Mouse (Mus musculus): Measurements from ENCODE around the gene Slc35g3. TPM values are rescaled to one million over a fixed set of nuclear protein-coding genes. Genes with fewer than 3 reads are reported as not detected.
A peak's percentile ranks its signal among the peaks of the same experiment; 100 is the strongest.

Slc35g3 gene
- polyA plus RNA-seq, 1 experiment from 2014 or later: not detected

DNA sequence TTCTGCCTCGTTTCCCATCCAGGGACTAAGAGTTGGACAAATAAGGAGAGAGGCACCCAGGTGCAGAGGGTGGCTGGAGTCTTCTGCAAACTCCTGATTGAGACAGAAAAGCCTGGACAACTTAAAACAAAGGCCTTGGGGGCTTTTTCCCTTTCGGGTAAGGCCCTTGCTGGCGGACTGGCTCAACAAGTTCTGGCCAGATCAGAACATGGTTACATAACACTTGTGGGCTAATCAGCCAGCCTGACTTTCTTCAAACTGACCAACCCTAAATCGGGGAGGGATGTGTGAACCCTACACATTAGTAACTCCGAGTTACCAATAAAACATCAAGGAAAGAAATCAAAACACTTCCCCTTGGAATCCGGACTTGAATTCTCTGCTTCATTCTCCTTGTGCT is 40.9 kb downstream of the Slc35g3 start:
- Histone ChIP-seq H3K4me1 (replicated peaks; ENCODE audit: control insufficient read depth, insufficient read depth, low read length) (peaks cover 3% of the 10 kb centered on the region), H3K9ac (ENCODE audit: low read length) (no peak overlapping the region), H3K4me3 (ENCODE audit: low read depth, low read length) (no peak overlapping the region), H3K27me3 (replicated peaks; ENCODE audit: control insufficient read depth, insufficient read depth, low read length) (no peaks in the 10 kb centered on the region), H3K27ac (ENCODE audit: low read depth) (no peak overlapping the region), H3K4me2 (ENCODE audit: low read length) (no peak overlapping the region), H3K9me3 (ENCODE audit: control insufficient read depth, low read length) (no peaks in the 10 kb centered on the region), H3K36me3 (ENCODE audit: control insufficient read depth, insufficient read depth, low read length) (no peaks in the 10 kb centered on the region)
- DNase-seq (ENCODE audit: low spot score) (no peak), ATAC-seq (replicated peaks; ENCODE audit: low FRiP score, low TSS enrichment, low read depth) (no peak)
- WGBS: 60% methylated on average over 6 of the region's 6 CpGs

DNA sequence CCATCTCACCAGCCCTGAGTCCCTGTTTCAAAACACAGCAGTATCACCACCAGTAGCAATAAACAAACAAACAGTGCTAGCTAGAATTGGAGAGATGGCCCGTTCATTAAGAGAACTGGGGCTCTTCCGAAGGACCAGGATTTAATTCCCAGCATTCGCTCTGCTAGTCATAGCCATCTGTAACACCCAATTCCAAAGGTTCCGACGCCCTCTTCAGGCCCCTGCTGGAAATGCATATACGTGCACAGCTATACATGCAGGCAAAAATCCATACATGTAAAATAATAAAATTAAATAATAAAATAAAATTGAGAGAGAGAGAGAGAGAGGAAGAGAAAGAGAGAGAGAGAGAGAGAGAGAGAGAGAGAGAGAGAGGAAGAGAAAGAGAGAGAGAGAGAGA is 42.3 kb downstream of the Slc35g3 start:
- no peaks in the 10 kb centered on the region for H3K9me3 ChIP-seq (ENCODE audit: control insufficient read depth, low read length)
- H3K4me1 ChIP-seq (replicated peaks; ENCODE audit: control insufficient read depth, insufficient read depth, low read length): peaks cover 6% of the 10 kb centered on the region
- H3K27ac ChIP-seq (ENCODE audit: low read depth): no peak overlapping the region
- H3K36me3 ChIP-seq (ENCODE audit: control insufficient read depth, insufficient read depth, low read length): no peaks in the 10 kb centered on the region
- no peak overlapping the region for H3K9ac ChIP-seq (ENCODE audit: low read length)
- no peak for ATAC-seq (replicated peaks; ENCODE audit: low FRiP score, low TSS enrichment, low read depth)
- H3K4me2 ChIP-seq (ENCODE audit: low read length): no peak overlapping the region
- no peak overlapping the region for H3K4me3 ChIP-seq (ENCODE audit: low read depth, low read length)
- H3K27me3 ChIP-seq (replicated peaks; ENCODE audit: control insufficient read depth, insufficient read depth, low read length): no peaks in the 10 kb centered on the region
- 69% methylated on average over 6 of the region's 6 CpGs for WGBS
- no peak for DNase-seq (ENCODE audit: low spot score)

DNA sequence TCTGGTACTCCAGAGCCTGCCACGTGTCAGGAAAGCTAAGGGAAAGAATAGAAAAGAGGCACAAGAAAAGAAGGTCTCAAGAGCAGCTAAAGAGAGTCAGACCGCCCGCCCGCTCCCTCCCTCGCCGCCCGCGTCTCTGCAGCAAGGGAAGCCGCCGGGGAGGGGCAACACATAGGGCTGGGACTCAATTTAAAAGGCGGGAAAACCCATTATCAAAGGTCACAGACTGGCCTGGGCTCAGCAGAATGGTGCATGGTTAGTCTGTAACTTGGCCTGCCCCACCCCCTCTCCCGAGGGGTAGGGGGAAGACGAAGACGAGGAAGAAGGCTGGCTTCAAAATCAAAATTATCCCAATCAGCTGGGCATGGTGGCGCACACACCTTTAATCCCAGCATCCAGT is 43.1 kb downstream of the Slc35g3 start:
- Histone ChIP-seq H3K9me3 (ENCODE audit: control insufficient read depth, low read length) (no peaks in the 10 kb centered on the region), H3K4me2 (ENCODE audit: low read length) (no peak overlapping the region), H3K36me3 (ENCODE audit: control insufficient read depth, insufficient read depth, low read length) (no peaks in the 10 kb centered on the region), H3K9ac (ENCODE audit: low read length) (no peak overlapping the region), H3K27me3 (replicated peaks; ENCODE audit: control insufficient read depth, insufficient read depth, low read length) (no peaks in the 10 kb centered on the region), H3K4me1 (replicated peaks; ENCODE audit: control insufficient read depth, insufficient read depth, low read length) (peaks cover 6% of the 10 kb centered on the region), H3K4me3 (ENCODE audit: low read depth, low read length) (no peak overlapping the region), H3K27ac (ENCODE audit: low read depth) (no peak overlapping the region)
- no peak for ATAC-seq (replicated peaks; ENCODE audit: low FRiP score, low TSS enrichment, low read depth)
- 29% methylated on average over 15 of the region's 15 CpGs for WGBS
- DNase-seq (ENCODE audit: low spot score): no peak

DNA sequence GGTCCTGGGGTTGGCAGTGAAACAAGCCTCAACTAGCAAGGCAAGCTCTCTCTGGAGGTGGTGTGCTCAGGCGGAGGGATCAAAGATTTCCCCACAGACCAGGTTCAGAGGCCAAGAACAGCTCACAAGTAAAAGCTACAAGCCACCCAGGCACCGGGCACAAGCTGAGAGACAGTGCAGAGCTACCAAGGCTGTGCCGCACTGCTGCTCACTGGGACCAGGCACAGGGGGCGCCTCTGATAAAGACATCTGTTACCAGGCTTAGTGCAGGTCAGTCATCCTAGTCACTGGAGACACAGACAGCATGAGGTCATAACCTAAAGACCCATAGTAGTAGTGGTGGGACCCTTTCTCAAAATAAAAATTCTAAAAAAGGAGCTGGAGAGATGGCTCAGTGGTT is 44.8 kb downstream of the Slc35g3 start:
- 64% methylated on average over 4 of the region's 4 CpGs for WGBS
- Histone ChIP-seq H3K27ac (ENCODE audit: low read depth) (no peak overlapping the region), H3K36me3 (ENCODE audit: control insufficient read depth, insufficient read depth, low read length) (no peaks in the 10 kb centered on the region), H3K9me3 (ENCODE audit: control insufficient read depth, low read length) (no peaks in the 10 kb centered on the region), H3K9ac (ENCODE audit: low read length) (no peak overlapping the region), H3K27me3 (replicated peaks; ENCODE audit: control insufficient read depth, insufficient read depth, low read length) (no peaks in the 10 kb centered on the region), H3K4me2 (ENCODE audit: low read length) (no peak overlapping the region), H3K4me1 (replicated peaks; ENCODE audit: control insufficient read depth, insufficient read depth, low read length) (peaks cover 6% of the 10 kb centered on the region), H3K4me3 (ENCODE audit: low read depth, low read length) (no peak overlapping the region)
- no peak for ATAC-seq (replicated peaks; ENCODE audit: low FRiP score, low TSS enrichment, low read depth)
- DNase-seq (ENCODE audit: low spot score): no peak

DNA sequence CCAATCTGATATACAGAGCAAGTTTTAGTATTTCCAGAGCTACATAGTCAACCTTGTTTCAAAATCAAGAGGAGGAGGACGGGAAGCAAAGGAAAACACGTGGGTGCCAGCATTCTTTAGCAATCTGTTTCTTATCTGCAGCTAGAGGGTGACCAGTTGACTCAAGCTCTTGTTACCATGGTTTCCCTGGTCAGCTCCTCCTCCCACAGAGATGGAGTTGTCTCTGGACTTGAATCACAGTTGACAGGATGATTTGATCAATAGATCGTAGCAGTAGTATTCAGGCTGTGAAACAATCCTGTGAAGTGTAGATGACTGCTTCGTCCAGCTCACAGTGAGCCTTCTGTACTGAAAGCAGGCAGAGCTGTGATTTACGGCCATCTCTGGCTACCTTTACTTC is 45.8 kb downstream of the Slc35g3 start:
- Histone ChIP-seq H3K36me3 (ENCODE audit: control insufficient read depth, insufficient read depth, low read length) (no peaks in the 10 kb centered on the region), H3K9me3 (ENCODE audit: control insufficient read depth, low read length) (no peaks in the 10 kb centered on the region), H3K27ac (ENCODE audit: low read depth) (peak overlapping the region; percentile 16), H3K4me3 (ENCODE audit: low read depth, low read length) (no peak overlapping the region), H3K27me3 (replicated peaks; ENCODE audit: control insufficient read depth, insufficient read depth, low read length) (no peaks in the 10 kb centered on the region), H3K4me1 (replicated peaks; ENCODE audit: control insufficient read depth, insufficient read depth, low read length) (peaks cover 6% of the 10 kb centered on the region), H3K9ac (ENCODE audit: low read length) (no peak overlapping the region), H3K4me2 (ENCODE audit: low read length) (no peak overlapping the region)
- ATAC-seq (replicated peaks; ENCODE audit: low FRiP score, low TSS enrichment, low read depth) (no peak; the same call in 1 of the 2 replicates), DNase-seq (ENCODE audit: low spot score) (no peak)
- 11% methylated on average over 5 of the region's 5 CpGs for WGBS

DNA sequence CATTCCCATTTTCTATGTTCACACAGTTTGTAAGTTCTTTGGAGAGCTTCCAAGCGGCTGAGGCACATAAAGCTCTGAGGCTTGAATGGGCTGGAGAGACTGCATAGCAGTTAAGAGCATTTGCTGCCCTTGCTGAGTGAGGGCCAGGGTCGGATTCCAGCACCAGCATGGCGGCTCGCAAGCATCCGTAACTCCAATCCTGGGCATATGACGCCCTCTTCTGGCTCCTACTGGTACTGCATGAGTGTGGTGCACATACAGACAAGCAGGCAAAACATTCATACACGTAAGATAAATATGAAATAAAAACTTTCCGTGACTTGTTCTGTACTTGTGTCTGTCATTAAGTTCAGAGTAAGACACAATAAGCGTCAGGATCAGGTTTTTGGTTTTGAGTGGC is 46.3 kb downstream of the Slc35g3 start:
- DNase-seq (ENCODE audit: low spot score): peak; percentile 67
- no peak for ATAC-seq (replicated peaks; ENCODE audit: low FRiP score, low TSS enrichment, low read depth)
- no peaks in the 10 kb centered on the region for H3K9me3 ChIP-seq (ENCODE audit: control insufficient read depth, low read length)
- H3K4me3 ChIP-seq (ENCODE audit: low read depth, low read length): no peak overlapping the region
- H3K36me3 ChIP-seq (ENCODE audit: control insufficient read depth, insufficient read depth, low read length): no peaks in the 10 kb centered on the region
- no peak overlapping the region for H3K4me2 ChIP-seq (ENCODE audit: low read length)
- peaks cover 6% of the 10 kb centered on the region for H3K4me1 ChIP-seq (replicated peaks; ENCODE audit: control insufficient read depth, insufficient read depth, low read length)
- peak overlapping the region; percentile 16; the same call in 1 of the 2 replicates for H3K27ac ChIP-seq (ENCODE audit: low read depth)
- 48% methylated on average over 9 of the region's 9 CpGs for WGBS
- H3K9ac ChIP-seq (ENCODE audit: low read length): no peak overlapping the region
- no peaks in the 10 kb centered on the region for H3K27me3 ChIP-seq (replicated peaks; ENCODE audit: control insufficient read depth, insufficient read depth, low read length)

DNA sequence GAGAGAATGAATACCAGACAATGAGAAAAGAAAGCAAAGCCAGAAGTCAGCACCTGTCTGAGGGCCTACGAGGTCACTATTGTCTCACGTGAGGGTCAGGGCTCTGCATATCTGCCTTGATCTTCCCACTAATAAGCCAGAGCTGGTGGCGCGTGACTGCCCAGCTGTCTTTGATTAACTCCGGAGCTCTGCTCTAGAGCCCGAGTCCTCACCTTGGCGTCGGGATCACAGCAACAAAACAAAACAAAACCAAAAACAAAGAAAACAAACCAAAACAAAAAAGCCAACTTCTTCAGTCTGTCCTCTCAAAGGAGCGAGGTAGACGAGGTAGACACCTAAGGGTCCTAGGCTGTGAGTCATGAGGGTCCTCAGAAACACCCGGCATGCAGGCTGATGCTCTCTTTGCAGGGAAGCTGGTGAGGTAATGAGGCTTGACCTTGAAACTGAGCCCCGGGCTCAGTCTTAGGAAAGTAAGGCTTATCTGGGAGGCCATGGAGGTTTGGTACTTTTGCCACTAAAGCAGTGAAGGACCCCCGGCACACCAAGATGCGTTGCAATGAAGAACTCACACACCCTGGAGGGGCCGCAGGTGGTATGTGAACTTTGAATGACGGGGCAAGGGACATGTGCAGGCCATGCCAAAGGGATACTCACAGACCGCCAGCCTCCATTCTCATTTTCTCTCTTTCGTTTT is 47.0 kb downstream of the Slc35g3 start:
- no peaks in the 10 kb centered on the region for H3K9me3 ChIP-seq (ENCODE audit: control insufficient read depth, low read length)
- ATAC-seq (replicated peaks; ENCODE audit: low FRiP score, low TSS enrichment, low read depth) (no peak), DNase-seq (ENCODE audit: low spot score) (no peak)
- H3K36me3 ChIP-seq (ENCODE audit: control insufficient read depth, insufficient read depth, low read length): no peaks in the 10 kb centered on the region
- no peak overlapping the region for H3K27ac ChIP-seq (ENCODE audit: low read depth)
- no peak overlapping the region for H3K4me3 ChIP-seq (ENCODE audit: low read depth, low read length)
- H3K9ac ChIP-seq (ENCODE audit: low read length): no peak overlapping the region
- H3K4me1 ChIP-seq (replicated peaks; ENCODE audit: control insufficient read depth, insufficient read depth, low read length): peaks cover 6% of the 10 kb centered on the region
- H3K27me3 ChIP-seq (replicated peaks; ENCODE audit: control insufficient read depth, insufficient read depth, low read length): no peaks in the 10 kb centered on the region
- no peak overlapping the region for H3K4me2 ChIP-seq (ENCODE audit: low read length)
- 76% methylated on average over 18 of the region's 18 CpGs for WGBS

DNA sequence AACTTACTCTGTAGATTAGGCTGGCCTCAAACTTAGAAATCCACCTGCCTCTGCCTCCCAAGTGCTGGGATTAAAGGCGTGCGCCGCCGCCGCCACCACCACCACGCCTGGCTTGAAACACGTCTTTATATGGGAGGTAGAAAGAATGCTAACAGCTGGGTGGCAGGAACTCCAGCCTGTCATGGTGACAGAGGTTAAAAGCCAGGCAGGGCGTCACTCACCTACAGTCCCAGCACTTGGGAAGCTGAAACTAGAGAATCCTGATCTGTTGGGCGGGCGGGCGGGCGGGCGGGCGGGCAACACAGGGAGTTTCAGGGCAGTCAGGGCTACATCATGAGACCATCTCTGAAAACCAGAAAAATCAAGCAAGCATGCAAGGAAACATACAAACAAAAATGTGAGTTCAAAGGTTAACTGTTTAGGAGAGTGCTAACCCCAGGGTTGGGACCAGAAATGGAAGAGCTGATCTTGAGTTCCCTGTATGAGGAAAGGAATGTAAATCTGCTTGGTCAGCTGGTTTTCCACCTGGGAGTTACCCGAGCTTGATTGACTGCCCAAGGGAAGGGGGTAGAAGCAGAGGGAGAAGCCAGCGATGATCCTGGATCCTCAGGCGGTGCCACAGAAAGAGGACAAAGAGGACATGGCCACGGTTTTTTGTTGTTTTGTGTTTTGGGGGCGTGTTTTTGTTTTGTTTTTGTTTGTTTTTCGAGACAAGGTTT is 48.7 kb downstream of the Slc35g3 start:
- Histone ChIP-seq H3K9ac (ENCODE audit: low read length) (no peak overlapping the region), H3K4me1 (replicated peaks; ENCODE audit: control insufficient read depth, insufficient read depth, low read length) (peaks cover 6% of the 10 kb centered on the region), H3K27ac (ENCODE audit: low read depth) (no peak overlapping the region), H3K4me3 (ENCODE audit: low read depth, low read length) (no peak overlapping the region), H3K36me3 (ENCODE audit: control insufficient read depth, insufficient read depth, low read length) (no peaks in the 10 kb centered on the region), H3K27me3 (replicated peaks; ENCODE audit: control insufficient read depth, insufficient read depth, low read length) (no peaks in the 10 kb centered on the region), H3K4me2 (ENCODE audit: low read length) (no peak overlapping the region), H3K9me3 (ENCODE audit: control insufficient read depth, low read length) (no peaks in the 10 kb centered on the region)
- ATAC-seq (replicated peaks; ENCODE audit: low FRiP score, low TSS enrichment, low read depth): no peak
- DNase-seq (ENCODE audit: low spot score): no peak
- 78% methylated on average over 20 of the region's 20 CpGs for WGBS

DNA sequence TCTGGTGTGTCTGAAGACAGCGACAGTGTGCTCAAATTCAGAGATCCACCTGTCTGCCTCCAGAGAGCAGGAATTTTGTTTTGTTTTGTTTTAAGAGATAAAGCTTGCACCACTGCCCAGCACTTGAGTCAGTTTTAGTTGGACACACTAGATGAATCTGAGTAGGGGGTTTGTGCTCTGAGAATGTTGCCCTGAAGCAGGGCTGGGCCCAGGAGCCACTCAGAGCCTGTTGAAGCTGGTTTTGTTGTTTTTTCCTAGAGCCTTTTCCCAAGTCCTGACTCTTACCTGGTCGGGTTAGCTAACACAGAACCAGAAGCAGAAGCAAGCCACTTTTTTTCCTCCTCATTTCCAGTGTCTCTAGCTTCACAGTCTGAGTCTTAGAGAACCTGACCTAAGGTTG is 50.7 kb downstream of the Slc35g3 start:
- Histone ChIP-seq H3K9me3 (ENCODE audit: control insufficient read depth, low read length) (no peaks in the 10 kb centered on the region), H3K9ac (ENCODE audit: low read length) (no peak overlapping the region), H3K27me3 (replicated peaks; ENCODE audit: control insufficient read depth, insufficient read depth, low read length) (no peaks in the 10 kb centered on the region), H3K36me3 (ENCODE audit: control insufficient read depth, insufficient read depth, low read length) (no peaks in the 10 kb centered on the region), H3K27ac (ENCODE audit: low read depth) (no peak overlapping the region), H3K4me1 (replicated peaks; ENCODE audit: control insufficient read depth, insufficient read depth, low read length) (peaks cover 5% of the 10 kb centered on the region), H3K4me2 (ENCODE audit: low read length) (no peak overlapping the region), H3K4me3 (ENCODE audit: low read depth, low read length) (no peak overlapping the region)
- no peak for ATAC-seq (replicated peaks; ENCODE audit: low FRiP score, low TSS enrichment, low read depth)
- no peak for DNase-seq (ENCODE audit: low spot score)
- 72% methylated on average over 2 of the region's 2 CpGs for WGBS

Measured in intestine, embryonic 14.5 days (tissue).